Mouse (Mus musculus) heart, embryonic 12.5 days (tissue): ENCODE data around the gene Brix1. TPM values are rescaled to one million over a fixed set of nuclear protein-coding genes. Genes with fewer than 3 reads are reported as not detected.
"Not testable (repeated sequence)": the region's sequence is repeated elsewhere in the genome, so short reads cannot be mapped to it uniquely, and the experiment has no call there.

ENCODE experiments used
- ATAC-seq: fragments of 200-750 bp; cut with Nextera tagmentation; 2 replicates; pipeline ENCODE4 v1.8.0; 2017; ENCODE audit warnings: moderate TSS enrichment, moderate library complexity; ENCODE audit not compliant: insufficient number of reproducible peaks, low FRiP score
- H3K27ac ChIP-seq: fragments of 300-500 bp; sonication (generic); 2 replicates; pipeline ENCODE4 v1.5.1; 2016; ENCODE audit warnings: mild to moderate bottlenecking, moderate library complexity; ENCODE audit not compliant: poor library complexity, severe bottlenecking
- H3K27me3 ChIP-seq: fragments of 300-500 bp; sonication (generic); replicated peaks from 2 replicates; pipeline ENCODE4 v1.6.1; 2016; ENCODE audit warnings: mild to moderate bottlenecking, moderate library complexity
- H3K36me3 ChIP-seq: fragments of 300-500 bp; sonication (generic); 2 replicates; pipeline ENCODE4 v1.6.1; 2016; ENCODE audit warnings: mild to moderate bottlenecking, moderate library complexity
- H3K4me1 ChIP-seq: fragments of 300-500 bp; sonication (generic); replicated peaks from 2 replicates; pipeline ENCODE4 v1.6.1; 2016; ENCODE audit warnings: mild to moderate bottlenecking
- H3K4me2 ChIP-seq: fragments of 300-500 bp; sonication (generic); 2 replicates; pipeline ENCODE4 v1.6.1; 2016; ENCODE audit warnings: mild to moderate bottlenecking, moderate library complexity
- H3K4me3 ChIP-seq: fragments of 300-500 bp; sonication (generic); 2 replicates; pipeline ENCODE4 v1.5.1; 2016; ENCODE audit warnings: mild to moderate bottlenecking
- H3K9ac ChIP-seq: fragments of 300-500 bp; sonication (generic); 2 replicates; pipeline ENCODE4 v1.6.1; 2016; ENCODE audit warnings: mild to moderate bottlenecking, moderate library complexity
- H3K9me3 ChIP-seq: fragments of 300-500 bp; sonication (generic); replicated peaks from 2 replicates; pipeline ENCODE4 v1.6.1; 2016; ENCODE audit warnings: mild to moderate bottlenecking, moderate library complexity
- WGBS: fragments of 180-500 bp; shearing (Covaris S2); methylation state at CpG from one replicate; pipeline ENCODE4 v1.1.7; 2016; 5-methylcytosine and 5-hydroxymethylcytosine counted together
- polyA plus RNA-seq: library from polyadenylated mRNA; unstranded; fragments of >200 nt; fragmentation: Nextera tagmentation; extraction: Ambion mirVana; gene quantifications from 2 replicates; pipeline ENCODE4 v1.2.1, GENCODE M21; 2016

The Brix1 gene
- 79.7 and 85.8 TPM in 2 replicates for polyA plus RNA-seq

GRCm38 (mm10) chr15:10485484-10486364, at the start of gene Brix1, which contains the start of gene Rad1:
Gene Brix1, minus strand, starts transcription at chr15:10485947.
Gene Rad1, plus strand, starts transcription at chr15:10486018.
- H3K27me3 ChIP-seq = no peaks in the 10 kb centered on the region
- H3K4me1 ChIP-seq = peaks cover 11% of the 10 kb centered on the region
- H3K27ac ChIP-seq = peak within 1 kb of the TSS; percentile 24; the same call in 1 of the 2 replicates
- peak within 1 kb of the TSS; percentile 95 for H3K4me2 ChIP-seq
- H3K36me3 ChIP-seq = peaks cover 36% of the 10 kb centered on the region
- peak; percentile 99 for ATAC-seq
- H3K4me3 ChIP-seq = peak within 1 kb of the TSS; percentile 91
- H3K9me3 ChIP-seq = no peaks in the 10 kb centered on the region
- under 1% methylated on average over 58 of the region's 58 CpGs for WGBS
- peak within 1 kb of the TSS; percentile 90 for H3K9ac ChIP-seq

GRCm38 (mm10) chr15:10534591-10534990, 48.8 kb upstream of the Brix1 start:
- Histone ChIP-seq H3K9me3 (no peaks in the 10 kb centered on the region), H3K9ac (no peak overlapping the region), H3K27ac (no peak overlapping the region), H3K4me1 (no peaks in the 10 kb centered on the region; the same call in 1 of the 2 replicates), H3K27me3 (no peaks in the 10 kb centered on the region), H3K36me3 (no peaks in the 10 kb centered on the region), H3K4me3 (no peak overlapping the region), H3K4me2 (no peak overlapping the region)
- WGBS = 66% methylated on average over 5 of the region's 5 CpGs
- no peak for ATAC-seq

GRCm38 (mm10) chr15:10533361-10533760, 47.6 kb upstream of the Brix1 start:
- WGBS = 83% methylated on average over 10 of the region's 10 CpGs
- H3K4me3 ChIP-seq, H3K27me3 ChIP-seq, H3K4me2 ChIP-seq, H3K9ac ChIP-seq, H3K9me3 ChIP-seq, ATAC-seq, H3K27ac ChIP-seq, H3K4me1 ChIP-seq, H3K36me3 ChIP-seq: not testable (repeated sequence)

- ATAC-seq = no peak
- no peak overlapping the region for H3K27ac ChIP-seq
Observed at GRCm38 (mm10) chr15:10531352-10531751, 45.6 kb upstream of the Brix1 start.

GRCm38 (mm10) chr15:10525896-10526295, 40.1 kb upstream of the Brix1 start:
- Histone ChIP-seq H3K4me2 (no peak overlapping the region), H3K36me3 (no peaks in the 10 kb centered on the region), H3K9ac (no peak overlapping the region), H3K4me3 (no peak overlapping the region), H3K27me3 (0 out of 2 replicates have a peak, but pooled peaks cover 4% of the 10 kb centered on the region), H3K4me1 (no peaks in the 10 kb centered on the region; the same call in 1 of the 2 replicates), H3K27ac (no peak overlapping the region), H3K9me3 (no peaks in the 10 kb centered on the region)
- 63% methylated on average over 1 of the region's 1 CpGs for whole genome bisulfite sequencing
- no peak for ATAC-seq

More at GRCm38 (mm10) chr15:10531352-10531751, 45.6 kb upstream of the Brix1 start:
- Histone ChIP-seq H3K4me2 (no peak overlapping the region), H3K9ac (no peak overlapping the region), H3K9me3 (no peaks in the 10 kb centered on the region), H3K4me1 (no peaks in the 10 kb centered on the region; the same call in 1 of the 2 replicates), H3K4me3 (no peak overlapping the region), H3K36me3 (no peaks in the 10 kb centered on the region), H3K27me3 (0 out of 2 replicates have a peak, but pooled peaks cover 4% of the 10 kb centered on the region)
- 40% methylated on average over 4 of the region's 4 CpGs for WGBS

GRCm38 (mm10) chr15:10515166-10515565, 29.4 kb upstream of the Brix1 start:
- no peak for ATAC-seq
- no peaks in the 10 kb centered on the region for H3K27me3 ChIP-seq
- H3K27ac ChIP-seq = no peak overlapping the region
- no peaks in the 10 kb centered on the region for H3K36me3 ChIP-seq
- no peaks in the 10 kb centered on the region for H3K4me1 ChIP-seq
- H3K9me3 ChIP-seq = no peaks in the 10 kb centered on the region
- no peak overlapping the region for H3K4me3 ChIP-seq
- H3K4me2 ChIP-seq = no peak overlapping the region
- 89% methylated on average over 7 of the region's 7 CpGs for WGBS
- H3K9ac ChIP-seq = no peak overlapping the region

GRCm38 (mm10) chr15:10506099-10506498, 20.4 kb upstream of the Brix1 start:
- H3K4me3 ChIP-seq = no peak overlapping the region
- no peak overlapping the region for H3K9ac ChIP-seq
- ATAC-seq = no peak
- H3K27me3 ChIP-seq = no peaks in the 10 kb centered on the region
- 52% methylated on average over 11 of the region's 11 CpGs for WGBS
- no peaks in the 10 kb centered on the region for H3K4me1 ChIP-seq
- H3K4me2 ChIP-seq = no peak overlapping the region
- no peaks in the 10 kb centered on the region for H3K9me3 ChIP-seq
- no peaks in the 10 kb centered on the region for H3K36me3 ChIP-seq
- H3K27ac ChIP-seq = no peak overlapping the region

GRCm38 (mm10) chr15:10500838-10501719, 15.3 kb upstream of the Brix1 start:
- ATAC-seq = no peak
- Histone ChIP-seq H3K27me3 (no peaks in the 10 kb centered on the region), H3K36me3 (peaks cover 4% of the 10 kb centered on the region), H3K4me2 (no peak overlapping the region), H3K9ac (no peak overlapping the region), H3K4me1 (no peaks in the 10 kb centered on the region), H3K9me3 (no peaks in the 10 kb centered on the region), H3K27ac (no peak overlapping the region), H3K4me3 (no peak overlapping the region)
- 52% methylated on average over 11 of the region's 11 CpGs for WGBS

- Histone ChIP-seq H3K9me3 (no peaks in the 10 kb centered on the region), H3K4me3 (no peak overlapping the region), H3K27me3 (no peaks in the 10 kb centered on the region), H3K4me1 (no peaks in the 10 kb centered on the region), H3K27ac (no peak overlapping the region), H3K9ac (no peak overlapping the region), H3K4me2 (no peak overlapping the region), H3K36me3 (peaks cover 7% of the 10 kb centered on the region)
- 59% methylated on average over 5 of the region's 5 CpGs for WGBS
- no peak for ATAC-seq
Observed at GRCm38 (mm10) chr15:10500035-10500434, 14.3 kb upstream of the Brix1 start.

GRCm38 (mm10) chr15:10499593-10499992, 13.8 kb upstream of the Brix1 start:
- H3K4me1 ChIP-seq = no peaks in the 10 kb centered on the region
- WGBS = 64% methylated on average over 5 of the region's 5 CpGs
- peaks cover 7% of the 10 kb centered on the region for H3K36me3 ChIP-seq
- ATAC-seq = no peak
- no peak overlapping the region for H3K9ac ChIP-seq
- no peak overlapping the region for H3K4me2 ChIP-seq
- no peak overlapping the region for H3K27ac ChIP-seq
- no peak overlapping the region for H3K4me3 ChIP-seq
- no peaks in the 10 kb centered on the region for H3K27me3 ChIP-seq
- H3K9me3 ChIP-seq = no peaks in the 10 kb centered on the region

- H3K27me3 ChIP-seq, ATAC-seq, H3K4me1 ChIP-seq, H3K4me3 ChIP-seq, H3K9ac ChIP-seq, H3K4me2 ChIP-seq, H3K9me3 ChIP-seq, H3K27ac ChIP-seq: not testable (repeated sequence)
- WGBS = 100% methylated on average over 1 of the region's 1 CpGs
- H3K36me3 ChIP-seq = peaks cover 29% of the 10 kb centered on the region
Observed at GRCm38 (mm10) chr15:10496696-10497095, 10.9 kb upstream of the Brix1 start.
